Mouse (Mus musculus): ENCODE measurements at regions not wholly inside any gene's neighbourhood (a gene's known extent, or its start where the extent isn't known, plus 50 kb on each side); places are given as distances from the start of the nearest gene placed in this dataset.
"Not testable (repeated sequence)": the region's sequence is repeated elsewhere in the genome, so short reads cannot be mapped to it uniquely, and the experiment has no call there.

DNA sequence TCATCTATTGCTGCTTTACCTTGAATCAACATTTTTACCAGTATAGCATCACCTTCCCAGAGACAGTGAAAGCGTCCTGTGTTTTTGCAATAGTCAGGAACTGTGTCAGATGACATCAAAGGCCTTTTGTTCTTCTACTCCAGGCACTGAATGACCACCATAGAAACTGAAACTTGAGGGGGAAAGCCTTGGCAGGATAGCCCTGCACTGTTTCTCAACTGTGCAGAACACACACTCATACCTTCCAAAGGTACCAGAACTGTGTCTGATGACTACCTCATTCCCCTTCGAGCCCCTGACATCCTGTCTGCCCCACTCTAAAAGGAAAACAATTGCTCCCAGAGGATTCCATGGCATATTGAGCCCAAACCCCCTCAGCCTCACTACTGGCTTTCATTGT lies 134.3 kb downstream of the Tomm20 start:
- not testable (repeated sequence) for DNase-seq (ENCODE audit: low read depth in 2 of 2, low spot score in 2 of 2)

GRCm38 (mm10) chr8:126810516-126810915 lies 135.1 kb downstream of the Tomm20 start:
- no peak for DNase-seq (ENCODE audit: low read depth in 2 of 2, low spot score in 2 of 2)

GRCm38 (mm10) chr8:126809321-126809720 lies 136.3 kb downstream of the Tomm20 start:
- DNase-seq (ENCODE audit: low read depth in 2 of 2, low spot score in 2 of 2): no peak

- DNase-seq (ENCODE audit: low read depth in 2 of 2, low spot score in 2 of 2): no peak
Observed at GRCm38 (mm10) chr8:126808496-126808895, 137.1 kb downstream of the Tomm20 start.

DNA sequence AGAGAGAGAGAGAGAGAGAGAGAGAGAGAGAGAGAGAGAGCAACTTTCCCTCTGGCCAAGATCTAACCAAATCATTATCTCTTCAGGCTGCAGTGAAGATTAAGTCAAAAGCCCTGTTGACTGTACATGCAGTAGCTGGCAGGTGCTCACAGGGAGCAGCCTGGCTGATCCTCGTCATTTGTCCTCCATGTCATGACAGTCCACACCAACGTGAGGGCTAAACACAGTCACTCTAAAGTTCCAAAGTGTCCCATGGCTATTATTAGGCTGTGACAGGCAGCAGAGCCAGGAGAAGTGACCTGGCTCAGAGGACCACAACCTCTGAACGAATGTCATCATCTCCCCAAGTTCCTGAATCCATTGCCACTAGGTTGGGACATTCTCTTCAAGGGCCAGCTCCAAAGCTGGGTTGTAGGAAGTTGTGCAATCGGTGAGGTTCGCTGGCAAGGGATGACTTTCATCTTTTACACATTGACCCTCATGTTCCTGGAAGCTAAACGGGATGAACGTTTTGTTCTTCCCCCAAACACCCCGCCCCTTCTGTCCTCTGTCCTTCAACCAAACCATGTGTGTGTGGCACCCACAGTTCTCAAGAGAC lies 138.4 kb downstream of the Tomm20 start:
- no peak for DNase-seq (ENCODE audit: low read depth in 2 of 2, low spot score in 2 of 2)

GRCm38 (mm10) chr8:126806591-126806990 lies 139.1 kb downstream of the Tomm20 start:
- no peak for DNase-seq (ENCODE audit: low read depth in 2 of 2, low spot score in 2 of 2)

DNA sequence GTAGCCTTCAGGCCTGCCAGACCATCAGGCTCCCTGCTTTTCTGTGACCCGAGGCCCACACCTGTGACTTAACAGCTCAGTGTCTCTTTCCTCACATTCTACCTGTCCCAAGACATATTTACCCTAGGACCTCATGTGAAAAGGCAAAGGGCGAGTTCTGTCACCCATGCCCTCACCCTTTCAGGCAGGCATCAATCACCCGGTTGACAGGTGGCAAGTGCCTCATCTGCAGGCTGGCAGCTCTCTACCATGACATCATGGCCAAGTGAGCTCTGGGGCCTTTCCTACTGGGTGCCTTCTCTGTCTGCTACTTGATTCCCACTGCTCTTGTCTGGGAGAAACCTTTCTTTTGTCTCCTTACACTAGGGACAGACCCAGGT lies 139.5 kb downstream of the Tomm20 start:
- no peak for DNase-seq (ENCODE audit: low read depth in 2 of 2, low spot score in 2 of 2)

DNA sequence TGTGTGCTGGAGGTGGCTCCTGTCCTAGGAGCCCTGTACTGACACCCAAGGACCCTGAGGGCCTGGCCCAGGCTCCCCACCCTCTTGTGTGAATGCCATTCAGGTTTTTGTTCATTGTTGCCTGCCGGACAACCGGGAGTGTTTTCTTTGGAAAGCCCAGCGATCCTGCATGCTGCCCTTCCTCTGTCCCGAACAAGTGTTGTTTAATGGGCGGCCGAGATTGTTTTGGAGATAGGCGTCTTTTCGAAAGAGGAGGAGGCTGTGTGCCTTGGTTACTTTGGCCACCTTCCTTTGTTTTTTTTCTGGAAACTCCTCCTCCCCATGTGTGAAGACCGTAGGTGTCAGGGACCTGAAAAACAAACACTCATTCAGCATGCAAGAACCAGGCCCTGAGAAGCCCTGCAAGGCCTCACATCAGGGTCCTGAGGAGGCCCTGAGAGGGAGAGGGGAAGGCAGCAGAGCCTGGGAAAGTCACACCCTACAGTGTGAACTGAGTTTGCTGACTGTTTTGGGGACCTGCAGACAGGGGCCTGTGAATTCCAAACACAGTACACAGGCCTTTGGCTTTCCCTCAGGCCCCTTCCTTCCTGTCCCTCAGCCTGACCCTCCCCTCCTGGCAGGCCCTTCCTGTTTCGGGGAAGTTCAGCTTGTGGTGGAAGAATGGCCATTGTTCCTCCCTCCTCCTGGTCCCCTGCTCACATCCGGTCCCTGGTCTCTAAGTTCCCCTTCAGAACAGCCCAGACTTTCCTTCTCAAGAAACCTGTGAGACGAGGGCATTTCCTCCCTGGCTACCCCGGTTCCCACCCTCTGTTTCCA lies 140.1 kb downstream of the Tomm20 start:
- no peak for DNase-seq (ENCODE audit: low read depth in 2 of 2, low spot score in 2 of 2)

- DNase-seq (ENCODE audit: low read depth in 2 of 2, low spot score in 2 of 2): no peak
Observed at GRCm38 (mm10) chr8:126804115-126804514, 141.5 kb downstream of the Tomm20 start.

DNA sequence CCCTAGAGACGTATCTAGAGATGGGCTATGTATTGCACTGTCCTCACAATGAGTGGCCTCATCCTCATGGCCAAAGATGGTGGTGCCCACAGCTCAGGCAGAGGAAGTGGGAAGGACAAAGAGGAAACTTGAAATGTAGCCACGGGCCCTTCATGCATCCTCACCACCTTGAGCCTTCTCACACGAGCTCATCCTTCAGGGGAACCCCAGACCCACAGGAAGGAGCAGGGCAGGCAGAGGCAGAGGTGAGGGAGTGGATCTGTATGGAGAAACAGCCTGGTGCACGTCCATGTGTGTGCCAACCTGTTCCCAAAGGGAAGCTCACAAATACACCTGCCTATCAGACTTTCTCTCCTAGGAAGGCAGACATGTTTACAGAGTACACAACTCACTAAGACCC lies 143.0 kb downstream of the Tomm20 start:
- no peak for DNase-seq (ENCODE audit: low read depth in 2 of 2, low spot score in 2 of 2)

DNA sequence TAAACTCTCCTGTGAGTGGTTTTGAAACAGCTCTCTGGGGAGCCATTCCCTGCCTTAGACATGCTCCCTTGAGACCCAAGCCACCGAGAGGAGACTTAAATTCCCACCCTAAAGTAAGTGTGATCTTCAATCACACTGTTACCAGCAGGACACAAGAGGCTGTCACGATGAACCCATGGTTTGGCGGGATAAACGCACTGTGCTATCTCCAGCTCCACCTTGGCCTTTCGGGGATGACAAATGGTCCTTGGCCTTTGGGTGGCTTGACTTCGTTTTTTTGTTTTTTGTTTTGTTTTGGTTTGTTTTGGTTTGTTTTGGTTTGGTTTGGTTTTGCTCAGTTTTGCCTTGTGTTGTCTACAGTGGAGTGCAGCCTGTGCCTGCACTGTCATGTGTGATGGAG lies 144.7 kb downstream of the Tomm20 start:
- no peak for DNase-seq (ENCODE audit: low read depth in 2 of 2, low spot score in 2 of 2)

DNA sequence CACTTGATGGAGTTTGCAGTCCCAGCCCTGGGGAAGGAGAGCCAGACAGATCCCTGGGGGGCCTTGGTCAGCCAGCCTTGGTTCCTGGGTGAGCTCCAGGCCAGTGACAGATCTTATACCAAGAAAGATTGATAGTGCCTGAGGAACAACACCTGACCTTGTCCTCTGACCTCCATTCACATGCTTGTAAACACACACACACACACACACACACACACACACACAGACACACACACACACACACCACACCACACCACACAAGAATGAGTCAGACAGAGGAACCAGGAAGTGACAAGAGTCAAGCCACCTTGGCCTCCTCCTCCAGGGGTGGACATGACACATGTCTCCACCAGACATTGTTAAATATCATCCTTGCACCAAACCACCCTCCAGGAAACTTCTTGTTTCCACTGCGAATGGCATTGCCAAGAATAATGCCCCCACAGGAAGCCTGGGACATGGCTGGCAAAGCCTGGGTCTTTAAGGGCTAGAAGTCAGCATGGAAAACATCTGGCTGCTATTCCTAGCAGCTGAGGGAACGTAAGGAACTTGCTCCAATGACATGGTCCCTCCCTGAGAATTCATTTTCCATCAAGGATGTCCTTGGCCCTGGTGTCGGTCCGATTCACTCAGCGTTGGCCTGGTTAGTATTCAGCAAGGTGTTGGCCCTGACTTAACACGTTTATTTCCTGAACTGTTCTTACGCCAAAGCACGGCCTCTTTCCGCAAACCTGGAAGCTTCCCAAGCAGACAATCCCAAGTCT lies 147.9 kb downstream of the Tomm20 start:
- no peak for DNase-seq (ENCODE audit: low read depth in 2 of 2, low spot score in 2 of 2)

DNA sequence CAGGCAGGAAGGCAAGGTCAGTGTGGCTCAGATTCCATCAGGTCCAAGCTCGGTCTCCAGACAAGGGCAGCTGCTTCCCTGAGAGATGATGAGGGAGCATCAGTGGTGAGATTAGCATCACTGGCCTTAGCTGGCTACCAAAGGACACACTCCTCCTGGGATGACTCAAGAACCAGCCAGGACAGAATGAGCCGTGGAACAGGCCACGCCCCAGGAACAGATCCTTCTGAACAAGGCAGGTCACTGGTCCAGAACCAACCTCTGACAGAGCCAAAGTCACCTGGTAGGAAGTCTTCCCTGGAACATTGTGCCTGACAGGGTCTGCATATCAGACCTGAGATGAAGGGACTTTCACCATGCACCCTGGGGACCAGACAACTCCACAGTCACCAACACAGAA lies 152.0 kb downstream of the Tomm20 start:
- no peak for DNase-seq (ENCODE audit: low read depth in 2 of 2, low spot score in 2 of 2)

GRCm38 (mm10) chr8:126791069-126791468 lies 154.6 kb downstream of the Tomm20 start:
- no peak for DNase-seq (ENCODE audit: low read depth in 2 of 2, low spot score in 2 of 2)

DNA sequence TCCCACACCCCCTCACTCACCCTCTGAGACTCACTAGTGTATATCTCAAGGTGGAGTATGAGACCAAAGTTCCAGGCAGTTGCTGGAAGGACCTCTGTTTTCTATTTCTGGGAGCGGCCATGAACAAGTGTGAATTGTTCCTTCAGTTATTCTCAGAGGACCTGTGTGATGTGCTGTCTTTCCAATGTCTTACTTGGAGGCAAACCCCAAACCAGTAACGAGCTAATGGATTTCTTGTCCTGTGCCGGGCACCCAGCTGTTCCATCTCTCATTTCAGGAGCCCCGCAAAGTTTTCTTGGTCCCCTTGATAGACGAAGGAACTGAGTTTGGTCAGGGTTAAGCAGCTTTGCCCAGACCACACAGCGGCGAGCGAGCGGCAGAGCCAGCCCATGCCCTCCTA lies 155.4 kb downstream of the Tomm20 start:
- no peak for DNase-seq (ENCODE audit: low read depth in 2 of 2, low spot score in 2 of 2)

GRCm38 (mm10) chr8:126789076-126789475 lies 156.6 kb downstream of the Tomm20 start:
- no peak for DNase-seq (ENCODE audit: low read depth in 2 of 2, low spot score in 2 of 2)

DNA sequence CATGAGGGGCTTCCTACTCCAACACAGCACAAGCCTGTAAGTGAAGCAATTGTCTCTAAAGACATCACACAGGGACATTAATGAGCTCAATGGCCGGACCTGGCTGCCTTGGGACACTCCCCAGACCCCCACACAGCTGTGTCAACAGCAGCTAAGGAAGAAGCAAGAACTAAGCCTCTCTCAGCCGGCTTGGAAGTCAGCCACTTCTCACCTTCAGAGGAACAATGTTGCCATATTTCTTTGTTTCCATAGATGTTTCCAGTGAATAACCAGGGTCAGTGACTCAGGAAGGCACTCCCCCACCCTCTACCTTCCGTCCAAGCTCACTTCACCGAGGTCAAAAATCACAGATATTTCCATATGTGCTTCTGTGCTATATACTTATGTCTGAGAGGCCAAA lies 157.0 kb downstream of the Tomm20 start:
- DNase-seq (ENCODE audit: low read depth in 2 of 2, low spot score in 2 of 2): no peak

DNA sequence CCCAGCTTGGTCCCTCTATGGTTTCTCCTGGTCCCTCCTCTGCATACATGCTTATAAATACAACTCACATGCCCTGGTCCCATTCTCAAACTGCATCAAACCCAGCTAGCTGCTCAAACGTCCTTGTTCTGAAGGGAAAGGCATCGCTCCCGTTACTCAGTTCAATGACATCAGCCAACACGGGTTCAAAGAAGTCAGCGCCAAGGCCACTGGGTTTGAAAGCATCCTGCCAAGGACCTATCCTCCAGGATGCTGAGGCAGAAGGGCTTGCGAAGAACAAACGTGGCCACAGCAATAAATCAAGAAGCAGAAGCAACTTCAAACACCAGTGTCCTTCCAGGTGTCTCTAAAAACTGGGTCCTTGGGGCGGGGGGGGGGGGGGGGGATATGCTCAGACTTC lies 158.2 kb downstream of the Tomm20 start:
- no peak for DNase-seq (ENCODE audit: low read depth in 2 of 2, low spot score in 2 of 2)

DNA sequence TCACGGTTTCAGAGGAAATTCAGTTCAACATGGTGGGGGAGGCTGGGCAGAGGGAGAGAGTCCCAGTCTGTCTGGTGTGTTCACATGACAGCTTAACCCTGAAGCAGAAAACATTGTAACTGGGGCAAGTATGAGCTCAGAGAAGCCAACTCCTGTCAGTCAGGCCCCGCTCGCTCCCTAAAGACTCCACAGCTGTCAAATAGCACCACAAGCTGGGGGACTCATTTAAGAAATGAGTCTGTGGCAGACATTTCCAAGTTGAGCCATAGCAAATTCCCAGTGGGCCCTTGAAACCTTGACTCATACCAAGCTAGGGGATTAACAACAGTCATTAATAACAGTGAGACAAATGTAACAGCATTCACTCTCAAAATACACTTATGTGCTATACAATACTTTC lies 160.4 kb downstream of the Tomm20 start:
- DNase-seq (ENCODE audit: low read depth in 2 of 2, low spot score in 2 of 2): no peak

DNA sequence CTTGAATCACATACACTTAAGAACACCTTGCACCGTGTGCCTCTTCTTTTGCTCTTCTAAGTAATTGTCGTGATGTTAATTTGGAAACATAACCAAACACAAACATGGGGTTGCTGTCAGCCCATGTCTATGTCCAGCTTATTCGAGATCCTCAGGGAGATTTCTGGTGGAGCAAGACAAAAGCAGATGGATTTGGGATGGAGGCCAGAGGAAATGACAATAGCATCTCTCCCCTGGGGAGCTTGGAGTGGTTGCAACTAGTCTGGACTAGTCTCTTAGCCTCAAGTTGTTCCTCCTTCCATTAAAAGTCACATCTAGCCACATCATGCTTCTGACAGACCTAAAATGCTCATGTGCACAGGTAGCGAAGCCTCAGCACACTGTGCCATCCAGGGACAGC lies 161.0 kb downstream of the Tomm20 start:
- no peak for DNase-seq (ENCODE audit: low read depth in 2 of 2, low spot score in 2 of 2)

GRCm38 (mm10) chr8:126783703-126784440 lies 161.8 kb downstream of the Tomm20 start:
- DNase-seq (ENCODE audit: low read depth in 2 of 2, low spot score in 2 of 2): no peak

DNA sequence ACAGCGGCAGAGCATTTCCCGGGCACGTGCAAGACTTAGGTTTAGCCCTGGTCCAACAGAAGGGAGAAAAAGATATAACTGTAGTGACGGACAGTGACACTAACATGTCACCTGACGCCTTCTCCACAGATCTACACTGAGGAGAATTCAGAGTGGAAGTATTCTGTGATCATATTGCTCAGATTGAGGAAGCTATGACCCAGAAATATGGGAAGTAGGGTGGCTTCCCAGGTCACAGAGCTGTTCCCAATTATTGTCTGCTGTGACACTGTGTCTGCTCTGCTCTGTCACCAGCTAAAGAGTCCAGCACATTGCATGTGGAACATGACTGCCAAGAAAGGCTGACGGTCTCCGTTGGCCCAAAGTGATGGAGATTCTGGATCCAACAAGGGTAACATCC lies 167.0 kb downstream of the Tomm20 start:
- no peak for DNase-seq (ENCODE audit: low read depth in 2 of 2, low spot score in 2 of 2)
